Mouse (Mus musculus) heart, postnatal 25 days (tissue): Measurements from ENCODE around the gene I830077J02Rik. TPM values are rescaled to one million over a fixed set of nuclear protein-coding genes. Genes with fewer than 3 reads are reported as not detected.
A peak's percentile ranks its signal among the peaks of the same experiment; 100 is the strongest.

Source experiments
- DNase-seq: peaks from one replicate; pipeline ENCODE4 v3.0.0; 2022; ENCODE audit warnings: low spot score
- intact Hi-C: fragments of 180-260 bp; cut with DNase I; formaldehyde crosslinking; loops from one replicate; pipeline ENCODE4 v1.15.1; 2025
- total RNA-seq, 2 experiments: library from RNA; stranded (reverse); gene quantifications; 2 replicates each; pipeline ENCODE4 v1.2.3; 2021

The I830077J02Rik gene
- total RNA-seq: under 1 TPM; 0.60 to 0.84 TPM

DNA sequence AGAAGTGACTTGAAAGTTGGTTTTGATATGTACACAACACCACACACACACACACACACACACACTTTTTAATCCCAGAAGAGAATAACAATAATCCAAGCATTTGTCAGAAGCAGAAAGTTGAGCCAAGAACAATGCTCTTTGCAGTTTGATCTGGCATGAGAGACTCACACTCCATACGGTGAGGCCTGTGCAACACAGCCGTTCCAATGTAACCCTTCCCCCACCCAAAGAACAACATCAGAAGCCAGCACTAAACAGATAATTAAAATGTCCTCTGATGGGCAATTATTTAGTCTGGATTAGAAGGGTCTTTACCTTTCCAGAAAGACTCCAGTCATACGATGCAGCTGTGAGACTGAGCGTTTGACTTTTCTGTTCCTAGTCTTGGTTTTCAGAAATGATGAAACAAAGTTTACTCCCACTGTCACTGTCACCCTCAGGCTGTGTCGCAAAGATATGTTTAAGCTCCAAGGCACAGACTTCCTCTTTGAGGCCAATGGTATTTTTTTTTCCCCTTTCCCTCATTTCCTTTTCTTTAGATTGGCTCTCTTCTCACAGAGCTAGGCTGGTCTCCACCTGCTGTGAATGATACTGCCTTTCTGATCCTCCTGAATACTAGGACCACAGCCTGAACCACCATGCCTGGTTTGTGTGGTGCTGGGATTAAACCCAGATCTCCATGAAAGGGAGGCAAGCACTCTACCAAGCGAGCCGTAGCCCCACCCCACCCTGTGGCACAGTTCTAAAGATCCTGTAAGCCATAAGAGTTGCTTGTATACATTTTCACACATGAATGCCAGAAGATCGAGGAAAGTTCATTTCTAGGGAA, at the start of gene I830077J02Rik:
I830077J02Rik (minus strand) TSS at position 425 of the 832 bp plus-strand sequence.
- intact Hi-C loops: no loop called here
- no peak for DNase-seq

DNA sequence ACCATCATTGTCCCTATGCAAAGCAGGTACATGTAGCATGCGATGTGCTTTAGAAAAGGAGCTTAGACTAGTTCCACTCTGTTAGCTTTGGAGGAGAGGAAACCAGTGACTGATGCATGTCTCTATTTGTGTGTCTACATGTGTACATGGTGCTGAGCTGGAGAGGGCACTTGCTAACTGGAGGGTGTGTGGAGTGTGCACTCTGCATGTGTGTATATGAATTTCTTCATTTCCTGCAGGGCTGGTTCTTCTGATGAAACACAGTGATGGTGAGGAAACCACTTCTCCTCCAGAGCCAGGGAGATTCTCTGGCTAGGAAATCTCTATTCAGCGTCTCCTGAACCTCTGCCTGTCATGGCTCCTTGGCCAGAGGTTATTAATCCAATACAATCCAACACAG, 41.7 kb upstream of the I830077J02Rik start:
- intact Hi-C loops: no loop called here

DNA sequence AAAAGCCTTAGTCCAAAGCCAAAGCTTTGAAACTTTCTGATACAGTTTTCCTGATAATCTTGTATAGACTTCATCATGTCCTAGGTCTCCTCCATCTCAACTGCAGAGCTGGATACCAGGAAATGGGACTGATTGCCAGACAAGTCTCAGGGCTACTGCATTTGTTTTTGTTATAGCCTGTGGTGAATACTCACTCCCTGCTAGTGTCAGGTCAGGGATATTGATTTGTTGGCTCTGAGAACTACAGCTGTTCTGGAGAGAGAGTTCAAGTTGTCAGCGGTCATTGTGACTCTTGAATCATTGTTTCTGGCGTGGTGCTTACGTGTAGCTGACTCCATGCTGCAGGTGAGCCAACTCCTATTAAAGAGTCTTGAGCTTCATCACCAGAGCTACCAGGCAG, 40.9 kb upstream of the I830077J02Rik start, which contains the start of gene Ovgp1:
Ovgp1 (plus strand) TSS at position 301 of the 400 bp plus-strand sequence.
- no peak for DNase-seq
- intact Hi-C loops: no loop called here

More for the DNA sequence above, 41.7 kb upstream of the I830077J02Rik start:
- DNase-seq: no peak

DNA sequence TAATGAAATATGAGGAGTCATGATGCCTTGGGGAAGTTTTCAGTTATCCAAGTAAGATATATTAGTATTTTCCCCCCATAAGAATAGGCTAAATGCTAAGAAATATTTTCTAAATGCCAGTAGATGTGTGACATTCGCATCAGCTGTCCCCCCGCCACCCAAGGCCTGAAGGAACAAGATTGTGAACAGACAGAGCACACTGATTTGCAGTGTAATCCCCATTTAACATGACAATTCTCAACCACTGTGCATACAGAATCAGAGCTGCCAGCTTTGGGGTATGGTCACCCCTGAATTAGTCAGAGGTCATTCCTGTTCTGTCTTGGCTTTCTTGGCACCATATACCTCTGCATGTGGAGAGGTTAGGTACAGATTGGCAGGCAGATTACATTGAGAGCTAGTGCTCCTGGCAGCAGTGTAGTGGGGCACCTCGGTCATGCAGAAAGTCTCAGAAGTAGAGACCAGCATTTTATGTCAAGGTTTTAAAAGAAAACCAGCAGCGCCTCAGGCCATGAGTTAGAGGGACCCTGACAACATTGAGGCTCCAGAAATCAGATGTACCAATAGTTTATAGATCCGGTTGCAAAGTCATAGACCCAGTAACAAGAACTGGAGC, 39.5 kb upstream of the I830077J02Rik start:
- no peak for DNase-seq

DNA sequence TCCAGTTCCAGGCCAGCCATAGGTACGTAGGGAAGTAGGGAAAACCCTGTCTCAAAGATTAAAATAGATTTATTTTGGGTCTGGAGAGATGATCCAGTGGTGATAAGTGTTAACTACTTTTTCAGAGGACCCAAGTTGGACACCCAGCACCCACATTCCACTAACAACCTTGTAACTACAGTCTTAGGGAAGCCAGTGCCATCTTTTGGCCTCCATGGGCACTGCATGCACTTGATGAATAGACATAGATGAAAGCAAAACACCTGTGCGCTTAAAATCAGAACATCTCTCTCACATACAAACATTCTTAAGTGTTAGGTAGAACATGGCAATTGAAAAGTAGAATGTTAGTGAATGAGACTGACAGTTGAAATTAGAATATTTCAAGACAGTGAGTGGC, 28.2 kb upstream of the I830077J02Rik start:
- no peak for DNase-seq
- intact Hi-C loops: loop anchor here (10.0 kb wide), 1 partner anchor 584 kb away; the partner anchor contains the start of genes Cept1 and Dram2

More for the DNA sequence above, 39.5 kb upstream of the I830077J02Rik start:
- intact Hi-C loops: no loop called here

DNA sequence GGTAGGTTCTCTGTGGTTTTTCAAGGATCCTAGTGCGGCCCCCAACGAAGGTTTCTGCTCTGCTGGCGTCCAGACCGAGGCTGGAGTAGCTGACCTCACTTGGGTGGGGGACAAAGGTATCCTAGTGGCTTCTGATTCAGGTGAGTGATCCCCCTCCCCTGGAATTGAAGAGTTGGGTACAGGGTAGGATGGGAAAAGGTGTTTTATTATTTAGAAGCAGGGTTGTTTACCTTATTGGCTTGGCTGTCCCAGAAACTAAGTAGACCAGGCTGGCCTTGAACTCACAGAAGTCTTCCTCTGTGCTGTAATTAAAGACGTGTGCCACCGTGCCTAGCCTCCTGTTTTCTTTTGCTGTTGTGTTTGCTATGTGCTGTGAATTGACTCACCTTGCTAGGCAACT, 27.5 kb upstream of the I830077J02Rik start, which contains the start of gene Atp5f1:
Atp5f1 (minus strand) TSS at position 101 of the 400 bp plus-strand sequence.
- intact Hi-C loops: loop anchor here (2.0 to 10.0 kb wide), 2 partner anchors 273 to 585 kb away; partner anchors contain the start of genes Cept1, Ddx20 and Dram2
- no peak for DNase-seq

DNA sequence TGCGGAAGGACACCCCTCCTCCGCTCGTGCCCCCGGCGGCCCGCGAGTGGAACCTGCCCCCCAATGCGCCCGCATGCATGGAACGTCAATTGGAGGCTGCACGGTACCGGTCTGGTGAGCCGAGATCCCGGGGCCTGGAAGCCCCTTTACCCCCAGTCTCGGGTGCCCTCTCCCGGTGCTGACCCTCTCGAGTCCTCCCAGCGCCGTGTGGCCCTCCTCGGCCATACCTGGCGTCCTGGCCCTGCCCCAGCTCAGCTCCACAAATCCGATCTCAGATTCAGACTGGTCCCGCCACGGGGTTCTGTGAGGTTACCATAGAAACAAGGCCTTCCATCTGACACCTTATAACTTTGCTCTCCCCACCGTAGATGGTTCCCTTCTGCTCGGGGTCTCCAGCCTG, 27.1 kb upstream of the I830077J02Rik start:
- DNase-seq: no peak
- intact Hi-C loops: loop anchor here (2.0 kb wide), 1 partner anchor 273 kb away; the partner anchor contains the start of gene Ddx20

DNA sequence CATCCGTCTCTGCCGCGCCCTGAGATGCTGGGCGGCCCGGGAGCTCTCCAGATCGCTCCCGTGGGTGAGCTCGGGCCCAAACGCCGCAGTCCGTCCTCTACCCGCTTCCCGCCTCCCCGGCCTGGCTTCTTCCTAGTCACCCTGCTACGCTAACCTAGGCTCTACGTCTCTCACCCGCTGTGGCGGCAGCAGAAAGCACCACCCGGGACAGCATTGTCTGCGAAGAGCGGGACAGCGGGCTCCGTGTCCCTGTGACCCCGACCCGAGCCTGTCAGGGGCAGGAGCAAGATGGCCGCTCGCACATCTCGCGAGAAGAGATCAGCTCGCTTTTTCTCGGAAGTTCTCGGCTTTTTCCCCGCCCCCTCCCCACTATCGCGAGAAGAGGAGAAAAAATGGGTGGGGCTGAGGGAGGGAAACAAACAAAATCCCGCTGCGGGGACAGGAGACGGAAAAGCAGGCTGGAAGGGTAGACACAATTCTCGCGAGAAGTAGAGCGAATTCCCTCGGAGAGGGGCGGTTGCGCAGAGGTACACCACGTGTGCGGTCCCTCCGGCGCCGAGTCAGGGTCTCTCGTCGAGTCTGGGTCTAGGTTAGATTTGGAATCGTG, 26.6 kb upstream of the I830077J02Rik start, which contains the start of gene Wdr77:
Wdr77 (plus strand) TSS at position 396 of the 607 bp plus-strand sequence.
- DNase-seq: peak; percentile 91
- intact Hi-C loops: loop anchor here (2.0 kb wide), 1 partner anchor 272 kb away; the partner anchor contains the start of gene Ddx20

DNA sequence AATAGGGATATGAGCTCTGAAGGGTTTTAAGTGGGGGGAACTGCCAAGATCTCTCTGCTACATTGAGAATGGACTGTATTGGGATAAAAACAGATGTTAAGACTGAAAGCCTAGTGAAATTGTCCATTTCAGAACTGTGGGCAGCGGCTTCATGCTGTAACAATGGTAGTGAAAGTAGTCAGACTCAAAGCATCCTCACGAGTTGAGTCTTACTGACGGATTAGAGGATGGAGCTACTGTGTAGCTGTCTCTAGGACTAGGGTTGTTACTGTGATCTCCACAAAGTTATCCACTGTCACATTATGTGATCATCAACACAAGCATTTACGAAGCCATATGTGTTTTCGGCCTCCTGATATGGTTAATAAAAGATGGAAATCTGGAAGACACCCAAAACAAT, 25.7 kb upstream of the I830077J02Rik start:
- intact Hi-C loops: loop anchor here (2.0 kb wide), 1 partner anchor 271 kb away; the partner anchor contains the start of gene Ddx20
- DNase-seq: no peak

DNA sequence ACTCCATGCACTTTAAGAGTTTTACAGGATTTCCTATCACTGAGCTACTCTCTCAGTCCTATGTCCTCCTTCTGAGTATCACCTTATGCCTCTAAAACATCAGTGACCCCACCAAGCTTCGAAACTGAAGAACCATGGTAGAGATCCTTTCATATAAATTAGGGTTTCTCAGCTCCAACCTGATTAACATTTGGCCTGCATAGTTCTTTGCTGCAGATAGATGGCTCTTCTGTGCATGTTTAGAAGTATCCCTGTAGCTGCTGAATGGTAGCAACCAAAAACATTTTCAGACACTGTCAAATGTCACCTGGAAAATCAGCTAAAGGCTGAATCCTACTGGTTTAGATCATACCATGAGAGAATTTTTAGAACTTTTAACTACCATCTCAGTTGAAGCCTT, 24.8 kb upstream of the I830077J02Rik start:
- intact Hi-C loops: no loop called here
- DNase-seq: no peak

DNA sequence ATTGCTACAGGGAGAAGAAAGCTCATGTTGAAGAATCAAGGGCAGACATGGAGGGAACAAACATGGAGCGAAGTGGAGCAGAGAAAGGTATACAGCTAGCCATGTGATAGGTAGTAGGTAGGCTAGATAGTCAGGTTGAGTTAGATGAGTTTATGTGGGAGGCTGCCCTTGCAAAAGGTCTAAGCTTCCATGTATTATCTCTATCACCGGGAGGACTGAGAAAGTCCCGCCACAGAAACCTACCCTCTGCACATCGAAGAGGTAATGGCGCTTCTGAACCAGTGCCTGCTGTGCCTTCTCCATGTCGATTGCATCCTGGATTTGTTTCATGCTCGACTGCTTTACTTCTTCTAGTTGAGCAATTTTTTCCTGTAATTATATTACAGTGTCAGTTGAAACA, 18.9 kb upstream of the I830077J02Rik start:
- no peak for DNase-seq
- intact Hi-C loops: no loop called here

DNA sequence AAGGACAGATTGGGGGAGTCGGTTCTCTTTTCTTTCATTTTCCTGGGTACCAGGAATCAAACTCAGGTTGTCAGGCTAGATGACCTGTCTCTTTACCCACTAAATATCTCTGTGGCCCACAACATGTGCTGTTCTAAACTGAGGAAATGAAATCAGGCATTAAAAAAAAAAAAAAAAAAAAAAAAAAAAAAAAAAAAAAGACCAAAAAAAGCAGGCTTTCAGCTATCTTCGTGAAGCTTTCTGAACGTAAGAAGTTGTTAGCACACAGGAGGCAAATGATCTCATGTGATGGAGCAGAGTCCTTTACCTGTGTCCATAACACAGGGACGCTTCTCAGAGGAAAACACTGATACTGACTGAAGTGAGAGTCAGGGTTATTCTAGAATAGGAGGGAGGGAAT, 3.6 kb upstream of the I830077J02Rik start:
- DNase-seq: no peak
- intact Hi-C loops: no loop called here

DNA sequence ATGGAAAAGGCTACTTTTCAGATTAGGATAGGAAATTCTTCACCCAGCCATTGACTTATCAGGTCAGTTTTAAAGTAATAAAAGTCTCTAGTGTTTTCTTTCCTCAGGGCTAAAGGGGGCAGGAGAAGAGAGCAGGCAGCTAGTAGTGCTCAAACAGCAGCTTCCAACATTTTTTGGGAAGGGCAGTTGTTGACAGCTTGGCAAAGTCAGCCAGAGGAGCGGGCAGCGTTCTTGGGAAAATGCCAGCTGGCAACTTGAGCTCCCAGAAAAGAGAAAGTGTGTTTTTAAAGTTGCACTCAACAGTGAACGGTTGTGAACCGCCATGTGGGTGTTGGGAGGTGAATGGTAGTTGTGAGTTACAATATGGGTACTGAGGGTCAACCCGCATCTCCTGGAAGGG, 2.6 kb upstream of the I830077J02Rik start:
- DNase-seq: no peak
- intact Hi-C loops: no loop called here

DNA sequence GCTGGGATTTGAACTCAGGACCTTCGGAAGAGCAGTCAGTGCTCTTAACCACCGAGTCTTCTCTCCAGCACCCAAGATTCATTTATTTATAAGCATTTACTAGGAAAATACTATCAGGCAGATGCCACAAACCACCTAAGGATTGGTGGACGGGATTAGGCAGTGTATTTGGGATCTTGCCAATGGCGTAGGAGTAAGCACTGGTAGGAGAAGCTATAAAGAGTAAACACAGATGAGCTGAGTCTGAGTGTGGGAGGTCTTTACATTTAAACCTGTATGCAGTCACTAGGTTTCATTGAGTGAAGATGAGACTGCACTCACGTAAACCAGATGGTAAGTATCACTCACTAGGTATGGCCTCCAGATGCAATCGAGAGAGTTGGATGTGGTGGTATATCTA, 1.5 kb upstream of the I830077J02Rik start:
- intact Hi-C loops: no loop called here
- DNase-seq: no peak

DNA sequence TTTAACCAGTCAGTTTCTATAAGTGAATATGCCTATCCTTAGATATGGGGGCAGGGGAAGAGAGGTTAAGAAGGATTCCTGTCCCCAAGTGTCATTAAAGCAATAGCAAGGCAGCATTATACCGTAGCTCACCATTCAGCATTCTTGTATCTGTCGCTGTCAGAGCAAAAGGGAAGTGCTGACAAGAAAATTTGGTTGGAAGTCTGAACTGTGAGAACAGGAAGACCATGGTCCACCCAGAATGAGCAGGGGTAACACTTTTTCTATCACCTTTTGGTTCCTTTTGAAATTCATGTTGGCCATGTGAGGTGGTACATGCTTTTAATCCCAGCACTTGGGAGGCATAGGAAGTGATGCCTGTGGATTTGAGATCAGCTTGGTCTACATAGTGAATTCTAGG, 1.4 kb downstream of the I830077J02Rik start:
- no peak for DNase-seq
- intact Hi-C loops: no loop called here

DNA sequence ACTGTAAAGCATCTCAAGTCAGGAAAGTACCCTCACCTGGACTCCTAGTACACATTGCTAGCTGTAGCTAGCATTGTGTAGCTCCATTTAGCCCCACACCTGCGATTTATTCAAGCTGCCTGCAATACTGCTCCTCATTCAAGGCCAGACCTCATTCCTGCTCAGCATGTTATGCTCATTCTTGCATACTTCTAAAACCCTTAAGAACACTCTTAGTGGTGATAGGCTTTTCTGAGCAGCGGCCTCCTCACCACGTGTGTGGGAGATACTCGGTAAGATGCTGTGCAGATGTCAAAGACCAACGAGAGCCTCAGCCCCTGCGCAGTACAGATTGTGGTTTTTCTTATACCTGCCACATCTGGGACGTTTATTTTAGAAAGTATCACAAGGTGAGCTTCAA, 2.6 kb downstream of the I830077J02Rik start:
- intact Hi-C loops: no loop called here
- DNase-seq: no peak

DNA sequence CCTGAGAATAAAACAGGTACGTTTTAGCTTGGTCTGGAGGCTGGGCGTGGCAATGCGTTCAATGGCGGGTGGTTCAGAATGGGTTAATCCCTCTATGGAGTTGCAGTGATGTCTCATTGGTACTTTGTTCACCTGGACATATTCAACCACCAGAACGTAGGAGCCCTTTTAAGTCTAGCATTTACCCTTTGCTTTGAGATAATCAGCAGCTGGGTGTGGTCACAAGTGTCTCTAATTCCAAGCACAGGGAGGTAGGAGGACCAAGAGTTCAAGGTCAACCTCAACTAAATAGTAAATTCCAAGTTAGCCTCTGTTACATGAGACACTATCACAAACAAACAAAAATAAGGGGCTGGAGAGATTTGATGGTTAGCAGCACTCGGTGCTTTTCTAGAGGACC, 3.7 kb downstream of the I830077J02Rik start:
- intact Hi-C loops: no loop called here
- no peak for DNase-seq

DNA sequence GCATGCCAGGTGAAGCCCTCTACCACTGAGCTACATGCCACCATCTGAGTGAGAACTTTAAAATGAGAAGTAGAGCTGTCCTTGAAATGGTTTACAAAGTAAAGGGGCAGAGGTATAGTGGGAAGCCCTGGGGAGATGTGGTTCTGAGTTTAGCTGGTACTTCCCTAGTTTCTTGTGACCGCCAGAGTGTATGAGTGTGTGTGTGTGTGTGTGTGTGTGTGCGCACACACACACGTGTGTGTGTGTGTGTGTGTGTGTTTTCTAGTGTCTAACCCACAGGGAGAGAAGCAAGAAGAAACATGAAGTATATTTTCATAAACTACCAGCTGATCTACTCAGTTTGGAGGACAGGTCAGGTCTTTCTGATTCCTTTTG, 4.3 kb downstream of the I830077J02Rik start:
- intact Hi-C loops: no loop called here
- no peak for DNase-seq

DNA sequence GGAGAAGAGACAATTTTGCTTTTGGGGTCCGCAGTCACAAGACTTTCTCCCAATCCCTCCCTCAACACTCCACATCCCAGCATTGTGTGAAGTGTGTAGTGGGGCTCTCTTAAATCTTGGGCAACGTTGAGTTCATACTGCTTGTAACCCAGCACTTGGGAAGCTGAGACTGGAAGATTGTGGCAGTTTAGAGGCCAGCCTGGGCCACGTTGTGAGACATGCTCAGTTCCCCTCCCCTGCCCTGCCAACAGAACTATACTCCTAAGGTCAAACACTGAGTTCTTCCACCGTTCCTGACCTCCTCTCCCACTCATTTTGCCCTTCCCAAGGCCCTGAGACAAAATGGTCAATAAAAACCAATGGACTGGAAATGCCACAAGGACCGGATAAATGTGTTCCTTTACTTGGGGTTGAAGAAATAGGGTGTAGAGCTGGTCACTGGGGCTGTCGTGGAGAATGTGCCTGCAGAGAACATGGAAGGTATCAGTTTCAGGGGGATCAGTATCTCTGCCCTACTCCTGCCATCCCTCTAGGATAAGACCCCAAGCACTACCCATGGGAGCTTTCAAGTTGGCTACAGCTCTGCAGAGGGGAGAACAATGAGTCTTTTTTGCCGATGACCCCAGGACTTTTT, 4.8 kb downstream of the I830077J02Rik start:
- no peak for DNase-seq
- intact Hi-C loops: no loop called here

DNA sequence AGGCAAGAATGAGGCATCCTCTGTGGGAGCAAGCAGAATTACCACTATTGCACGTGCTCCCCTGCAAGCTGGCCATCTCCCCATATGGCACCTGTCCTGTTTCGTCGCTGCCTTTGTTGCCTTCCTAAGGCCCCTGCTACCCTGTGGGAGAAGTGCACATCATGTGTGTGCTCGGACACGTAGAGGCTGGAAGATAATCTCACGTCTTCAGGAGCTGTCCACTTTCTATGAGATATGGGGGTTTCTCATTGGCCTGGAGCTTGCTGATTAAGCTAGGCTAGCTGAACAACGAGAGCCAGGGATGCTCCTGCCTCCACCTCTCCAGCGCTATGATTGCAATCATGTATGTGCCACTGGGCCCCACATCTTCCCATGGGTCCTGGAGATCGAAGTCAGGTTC, 7.8 kb downstream of the I830077J02Rik start:
- no peak for DNase-seq
- intact Hi-C loops: no loop called here
